Mouse (Mus musculus): Measurements from ENCODE around the gene Olfr51. TPM values are rescaled to one million over a fixed set of nuclear protein-coding genes. Genes with fewer than 3 reads are reported as not detected.

Gene Olfr51
- not detected in 2 replicates for polyA plus RNA-seq (2021; fragmentation: Nextera tagmentation)
- long read RNA-seq, experiment 1, result 0 reads
- long read RNA-seq, experiment 2, result 0 reads

GRCm38 (mm10) chr11:51003296-51003695 is at the start of gene Olfr51:
Gene Olfr51 (plus strand): TSS chr11:51003596.

GRCm38 (mm10) chr11:50953665-50954064 is 49.7 kb upstream of the Olfr51 start, which contains the start of gene Prop1:
Gene Prop1 (minus strand): TSS chr11:50953765.

GRCm38 (mm10) chr11:50966230-50966629 is 37.2 kb upstream of the Olfr51 start, which contains the start of gene Olfr1378:
Gene Olfr1378 (plus strand): TSS chr11:50966530.

GRCm38 (mm10) chr11:50981667-50982066 is 21.7 kb upstream of the Olfr51 start, which contains the start of gene Olfr1377:
Gene Olfr1377 (plus strand): TSS chr11:50981967.

GRCm38 (mm10) chr11:51013936-51014335 is 10.5 kb downstream of the Olfr51 start, which contains the start of gene Olfr54:
Gene Olfr54 (plus strand): TSS chr11:51014236.

GRCm38 (mm10) chr11:51047809-51048208 is 44.4 kb downstream of the Olfr51 start, which contains the start of gene Olfr1375:
Gene Olfr1375 (plus strand): TSS chr11:51048109.

GRCm38 (mm10) chr11:51059151-51059571 is 55.8 kb downstream of the Olfr51 start, which contains the start of gene Zfp354a:
Gene Zfp354a (plus strand): TSS chr11:51059257.

Other genes with a start within 250 kb of the Olfr51 start
- gene Zfp354c, start 175.9 kb upstream of the Olfr51 start, polyA plus RNA-seq (2021; fragmentation: Nextera tagmentation), result 8.1 and 9.9 TPM in 2 replicates
- gene Zfp879, start 162.0 kb upstream of the Olfr51 start, polyA plus RNA-seq (2021; fragmentation: Nextera tagmentation), result 0.97 and 1.4 TPM in 2 replicates
- not detected in 2 replicates for gene Grm6, start 152.9 kb upstream of the Olfr51 start, polyA plus RNA-seq (2021; fragmentation: Nextera tagmentation)
- gene Zfp454, start 115.9 kb upstream of the Olfr51 start, polyA plus RNA-seq (2021; fragmentation: Nextera tagmentation), result 2.8 and 3.2 TPM in 2 replicates
- 14.9 and 18.5 TPM in 2 replicates for gene Zfp2, start 87.4 kb upstream of the Olfr51 start, polyA plus RNA-seq (2021; fragmentation: Nextera tagmentation)
- gene Zfp354b, start 72.0 kb upstream of the Olfr51 start, polyA plus RNA-seq (2021; fragmentation: Nextera tagmentation), result 2.9 and 3.2 TPM in 2 replicates
- gene 4933414I15Rik, start 59.8 kb upstream of the Olfr51 start, polyA plus RNA-seq (2021; fragmentation: Nextera tagmentation), result not detected in 2 replicates
- gene Prop1, start 49.8 kb upstream of the Olfr51 start, polyA plus RNA-seq (2021; fragmentation: Nextera tagmentation), result not detected in 2 replicates
- not detected in 2 replicates for gene Olfr1378, start 37.1 kb upstream of the Olfr51 start, polyA plus RNA-seq (2021; fragmentation: Nextera tagmentation)
- not detected in 2 replicates for gene Olfr1377, start 21.6 kb upstream of the Olfr51 start, polyA plus RNA-seq (2021; fragmentation: Nextera tagmentation)
- not detected in 2 replicates for gene Olfr54, start 10.6 kb downstream of the Olfr51 start, polyA plus RNA-seq (2021; fragmentation: Nextera tagmentation)
- gene Olfr1375, start 44.5 kb downstream of the Olfr51 start, polyA plus RNA-seq (2021; fragmentation: Nextera tagmentation), result not detected in 2 replicates
- gene Zfp354a, start 55.7 kb downstream of the Olfr51 start, polyA plus RNA-seq (2021; fragmentation: Nextera tagmentation), result 5.0 and 5.1 TPM in 2 replicates
- gene Gm12569, start 216.9 kb downstream of the Olfr51 start, polyA plus RNA-seq (2021; fragmentation: Nextera tagmentation), result not detected in 2 replicates

Data from left cerebral cortex, adult 6 months (tissue).